Mouse (Mus musculus) right cerebral cortex, postnatal 25 days (tissue): ENCODE measurements around the gene Mageh1.
"Not testable (repeated sequence)": the region's sequence is repeated elsewhere in the genome, so short reads cannot be mapped to it uniquely, and the experiment has no call there.

ENCODE experiments used
- DNase-seq: peaks from one replicate; pipeline ENCODE4 v3.0.0; 2022

Gene Mageh1

DNA sequence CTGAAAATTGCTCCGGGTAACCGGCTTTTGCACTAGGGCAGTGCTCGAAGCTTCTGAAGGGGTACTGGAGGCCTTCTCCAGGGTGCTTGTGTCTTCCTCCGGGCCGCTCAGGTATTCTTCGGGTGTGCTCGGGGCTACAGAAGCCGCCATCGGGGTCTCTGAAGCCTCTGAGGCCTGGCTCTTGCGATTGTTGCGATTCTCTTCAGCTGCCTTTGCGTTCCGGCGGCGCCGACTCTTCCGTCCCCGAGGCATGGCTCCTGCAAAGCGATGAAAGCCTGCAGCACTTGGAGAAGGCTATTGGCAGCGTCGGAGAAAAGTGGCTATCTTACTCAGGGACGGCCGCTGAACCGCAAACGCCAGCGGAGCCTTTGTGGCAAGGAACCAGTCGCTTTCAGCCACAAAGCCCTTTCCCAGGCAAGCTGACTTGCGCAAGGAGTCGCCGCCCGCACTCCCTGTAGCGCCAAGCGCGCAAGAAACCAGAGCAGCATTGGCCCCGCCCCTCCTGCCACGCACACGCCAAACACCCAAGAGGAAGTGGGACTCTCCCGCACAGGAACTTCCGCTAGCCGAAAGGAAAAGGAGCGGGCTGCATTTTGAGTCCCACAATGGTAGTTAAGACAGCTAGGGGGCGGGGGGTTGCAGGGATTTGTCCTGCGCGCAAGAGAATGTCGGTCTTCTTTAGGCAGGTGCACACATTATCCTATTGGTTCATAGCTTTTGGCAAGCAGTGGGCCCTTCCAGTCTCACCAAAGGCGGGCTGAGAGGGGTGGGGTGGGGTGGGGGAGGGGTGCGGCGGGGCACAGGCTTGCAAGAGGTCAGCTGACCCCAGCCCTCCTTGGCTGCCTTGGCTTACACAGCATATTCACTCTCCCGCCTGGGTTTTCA, at the start of gene Mageh1:
Mageh1 (minus strand) TSS at position 489 of the 885 bp plus-strand sequence.
- peak; percentile 81 for DNase-seq

DNA sequence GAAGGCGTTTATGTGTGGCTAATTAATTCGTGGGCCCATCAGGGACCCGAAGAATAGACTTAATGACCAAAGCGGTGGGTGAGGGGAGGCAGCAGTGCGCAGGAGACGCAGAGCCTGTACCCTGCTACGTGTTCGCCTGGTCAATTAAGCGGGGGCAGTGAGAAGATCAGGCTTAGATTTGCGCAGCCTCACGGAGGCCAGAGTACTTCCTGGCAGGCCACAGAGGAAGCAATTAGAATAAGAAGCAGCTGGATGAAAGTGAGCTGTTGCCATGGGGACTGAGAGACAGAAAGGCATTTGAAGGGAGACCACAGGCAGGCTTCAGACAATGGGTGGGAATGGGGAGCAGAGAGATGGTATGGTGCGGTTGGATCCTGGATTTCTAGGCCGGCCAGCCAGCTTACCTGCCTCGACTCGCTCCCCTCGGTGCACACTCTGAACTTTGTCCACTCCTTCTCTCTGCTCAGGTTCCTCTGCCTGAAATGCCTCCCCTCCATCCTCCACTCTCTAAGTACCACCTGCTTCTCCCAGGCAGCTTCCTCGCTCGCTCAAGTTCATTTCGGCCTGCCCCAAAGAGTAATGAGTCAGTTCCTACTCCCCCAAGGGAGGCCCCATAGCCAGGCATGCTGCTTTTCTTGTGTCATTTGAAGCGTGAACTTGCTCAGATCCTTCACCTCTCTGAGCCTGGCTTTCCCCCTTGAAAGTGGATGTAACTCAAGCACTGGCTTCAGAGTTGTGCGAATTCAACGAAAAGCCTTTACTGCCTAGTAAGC, 783 bp upstream of the Mageh1 start:
- not testable (repeated sequence) for DNase-seq

DNA sequence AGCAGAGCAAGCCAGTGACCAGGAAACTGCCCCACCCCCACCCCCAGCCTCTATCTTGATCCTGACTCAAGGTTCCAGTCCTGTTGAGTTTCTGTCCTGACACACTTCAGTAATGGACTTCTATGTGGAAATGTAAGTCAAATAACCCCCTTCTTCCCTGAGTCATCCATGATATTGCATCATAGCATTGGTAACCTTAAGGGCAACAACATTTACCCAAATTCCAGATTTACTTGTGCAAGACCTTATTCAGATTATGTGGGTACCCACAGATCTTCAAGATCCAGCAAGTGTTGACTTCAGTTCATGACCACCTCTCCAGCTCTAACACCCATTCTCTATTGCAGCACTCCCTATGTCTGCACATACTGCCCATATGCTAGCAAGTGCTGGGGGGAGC, 5.8 kb downstream of the Mageh1 start:
- DNase-seq, result not testable (repeated sequence)

DNA sequence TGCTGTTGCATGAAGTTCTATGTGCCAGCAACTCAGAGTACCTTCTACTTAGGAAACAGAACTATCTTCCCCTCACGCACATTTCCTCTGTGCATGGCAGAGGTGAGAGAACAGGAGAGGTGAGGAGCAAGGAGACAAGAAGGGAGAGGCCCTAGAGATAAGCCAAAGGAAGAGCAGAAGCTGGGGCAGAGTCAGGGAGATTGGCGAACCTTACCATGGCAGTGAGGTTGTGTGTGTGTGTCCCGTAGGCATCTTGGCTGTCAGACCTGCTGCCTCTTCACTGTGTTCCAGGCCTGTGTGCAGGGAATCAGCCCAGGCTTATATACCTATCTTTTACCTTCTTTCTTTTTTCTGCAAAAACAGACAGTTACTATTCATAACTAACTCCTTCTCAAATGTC, 11.7 kb downstream of the Mageh1 start:
- not testable (repeated sequence) for DNase-seq

DNA sequence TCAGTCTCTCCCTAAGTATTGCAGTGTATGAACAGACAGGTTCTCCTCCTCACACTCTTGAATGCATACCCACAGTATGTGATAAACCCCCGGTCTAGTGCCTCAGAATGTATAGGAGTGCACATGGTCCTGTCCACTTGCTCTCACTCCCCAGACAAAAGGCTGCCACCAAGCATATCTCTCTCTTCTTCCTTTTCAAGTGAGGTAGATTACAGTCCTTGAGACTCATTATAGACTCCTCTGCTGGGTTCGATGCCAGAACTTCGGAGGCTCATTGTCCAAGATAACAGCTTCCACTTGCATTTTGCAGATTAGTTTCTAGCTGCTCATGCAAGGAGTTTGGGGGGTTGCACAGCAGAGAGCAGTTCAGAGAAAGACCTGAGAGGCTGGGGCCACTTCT, 12.1 kb downstream of the Mageh1 start:
- not testable (repeated sequence) for DNase-seq

DNA sequence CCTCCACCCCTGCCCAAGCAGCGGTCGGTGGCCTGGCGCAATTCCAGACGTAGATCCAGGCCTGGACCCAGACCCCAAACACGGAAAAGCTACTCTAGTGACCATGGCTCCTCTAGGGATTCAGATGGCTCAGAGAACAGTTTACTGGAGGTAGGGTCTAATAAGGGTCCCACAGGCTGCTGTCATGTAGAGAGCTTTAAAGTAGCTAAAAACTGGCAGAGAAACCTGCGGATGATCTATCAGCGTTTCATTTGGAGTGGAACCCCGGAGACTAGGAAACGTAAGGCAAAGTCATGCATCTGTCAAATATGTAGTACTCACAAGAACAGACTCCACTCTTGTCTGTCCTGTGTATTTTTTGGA, 29.7 kb downstream of the Mageh1 start:
- no peak for DNase-seq

DNA sequence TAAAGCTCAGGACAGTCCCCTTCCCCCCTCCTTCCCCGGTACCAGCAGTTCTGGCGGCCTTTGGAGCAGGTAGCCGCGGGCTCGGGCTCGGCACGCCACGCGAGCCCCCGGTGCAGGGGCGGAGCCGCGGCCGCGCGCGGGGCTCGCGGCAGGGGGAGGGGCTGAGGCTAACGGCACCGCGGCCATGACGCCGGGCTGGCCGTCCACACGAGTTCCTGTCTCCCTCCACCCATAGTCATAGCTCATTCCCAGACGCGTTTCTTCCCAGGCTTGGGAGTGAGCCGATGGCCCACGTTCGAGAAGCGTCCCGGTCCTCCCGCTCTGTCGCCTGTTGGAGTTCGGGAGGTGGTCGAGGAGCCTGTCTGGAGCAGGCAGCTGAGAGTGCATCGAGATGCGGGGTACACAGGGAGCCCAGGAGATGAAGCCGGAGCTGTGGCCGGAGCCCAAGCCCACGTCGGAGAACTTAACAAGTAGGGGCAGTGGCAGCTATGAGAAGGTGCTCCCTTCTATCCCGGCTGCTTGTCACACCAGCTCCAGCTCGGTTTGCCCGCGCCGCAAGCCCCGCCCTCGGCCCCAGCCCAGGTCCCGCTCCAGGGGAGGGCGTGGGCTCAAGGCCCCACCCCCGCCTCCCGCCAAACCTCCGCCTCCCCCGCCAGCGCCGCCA, 30.2 kb downstream of the Mageh1 start:
- DNase-seq, result peak; percentile 15

DNA sequence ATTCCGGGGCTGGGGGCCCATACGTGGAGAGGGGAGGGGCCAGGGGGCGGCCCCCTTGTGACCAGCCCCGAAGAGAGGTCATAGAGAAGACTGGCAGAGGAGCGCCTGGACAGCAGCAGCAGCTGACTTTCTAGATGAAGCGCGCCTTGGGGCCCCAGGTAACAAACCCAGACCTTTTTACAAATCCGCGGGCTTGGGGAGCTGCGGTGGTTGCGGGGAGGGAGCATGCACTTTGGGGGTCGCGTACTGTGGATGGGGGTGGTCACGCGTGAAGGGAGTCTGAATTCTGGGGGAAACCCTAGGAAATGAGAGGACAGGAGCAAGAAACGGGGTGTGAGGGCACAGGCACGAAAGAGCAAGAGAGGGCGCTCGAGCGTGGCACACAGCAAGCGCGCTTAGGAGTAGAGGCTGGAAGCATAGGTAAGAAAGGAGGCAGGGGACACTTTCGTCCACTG, 31.0 kb downstream of the Mageh1 start, which contains the start of gene Usp51:
Usp51 (plus strand) TSS at position 83 of the 455 bp plus-strand sequence.
- DNase-seq, result peak; percentile 24

DNA sequence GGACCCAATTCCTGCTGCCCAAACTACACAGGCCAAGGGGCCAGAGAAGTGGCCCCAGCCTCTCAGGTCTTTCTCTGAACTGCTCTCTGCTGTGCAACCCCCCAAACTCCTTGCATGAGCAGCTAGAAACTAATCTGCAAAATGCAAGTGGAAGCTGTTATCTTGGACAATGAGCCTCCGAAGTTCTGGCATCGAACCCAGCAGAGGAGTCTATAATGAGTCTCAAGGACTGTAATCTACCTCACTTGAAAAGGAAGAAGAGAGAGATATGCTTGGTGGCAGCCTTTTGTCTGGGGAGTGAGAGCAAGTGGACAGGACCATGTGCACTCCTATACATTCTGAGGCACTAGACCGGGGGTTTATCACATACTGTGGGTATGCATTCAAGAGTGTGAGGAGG, 41.3 kb downstream of the Mageh1 start:
- not testable (repeated sequence) for DNase-seq

DNA sequence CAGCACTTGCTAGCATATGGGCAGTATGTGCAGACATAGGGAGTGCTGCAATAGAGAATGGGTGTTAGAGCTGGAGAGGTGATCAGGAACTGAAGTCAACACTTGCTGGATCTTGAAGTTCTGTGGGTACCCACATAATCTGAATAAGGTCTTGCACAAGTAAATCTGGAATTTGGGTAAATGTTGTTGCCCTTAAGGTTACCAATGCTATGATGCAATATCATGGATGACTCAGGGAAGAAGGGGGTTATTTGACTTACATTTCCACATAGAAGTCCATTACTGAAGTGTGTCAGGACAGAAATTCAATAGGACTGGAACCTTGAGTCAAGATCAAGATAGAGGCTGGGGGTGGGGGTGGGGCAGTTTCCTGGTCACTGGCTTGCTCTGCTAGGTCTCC, 47.5 kb downstream of the Mageh1 start:
- not testable (repeated sequence) for DNase-seq
